Mouse (Mus musculus) left cerebral cortex, adult 8-10 months (tissue): ENCODE measurements around the gene Selenot. TPM values are rescaled to one million over a fixed set of nuclear protein-coding genes. Genes with fewer than 3 reads are reported as not detected.
"Not testable (repeated sequence)": the region's sequence is repeated elsewhere in the genome, so short reads cannot be mapped to it uniquely, and the experiment has no call there.

Experiments used
- DNase-seq, 2 experiments: peaks; one replicate each; pipeline ENCODE4 v3.0.0; 2022; ENCODE audit warnings: low spot score in 2 of 2
- total RNA-seq, 4 experiments: library from RNA; stranded (reverse); gene quantifications; 2 replicates each; pipeline ENCODE4 v1.2.4; 2022

The Selenot gene
- total RNA-seq: 100 to 1,000 TPM; 136 to 142 (median 137) TPM

DNA sequence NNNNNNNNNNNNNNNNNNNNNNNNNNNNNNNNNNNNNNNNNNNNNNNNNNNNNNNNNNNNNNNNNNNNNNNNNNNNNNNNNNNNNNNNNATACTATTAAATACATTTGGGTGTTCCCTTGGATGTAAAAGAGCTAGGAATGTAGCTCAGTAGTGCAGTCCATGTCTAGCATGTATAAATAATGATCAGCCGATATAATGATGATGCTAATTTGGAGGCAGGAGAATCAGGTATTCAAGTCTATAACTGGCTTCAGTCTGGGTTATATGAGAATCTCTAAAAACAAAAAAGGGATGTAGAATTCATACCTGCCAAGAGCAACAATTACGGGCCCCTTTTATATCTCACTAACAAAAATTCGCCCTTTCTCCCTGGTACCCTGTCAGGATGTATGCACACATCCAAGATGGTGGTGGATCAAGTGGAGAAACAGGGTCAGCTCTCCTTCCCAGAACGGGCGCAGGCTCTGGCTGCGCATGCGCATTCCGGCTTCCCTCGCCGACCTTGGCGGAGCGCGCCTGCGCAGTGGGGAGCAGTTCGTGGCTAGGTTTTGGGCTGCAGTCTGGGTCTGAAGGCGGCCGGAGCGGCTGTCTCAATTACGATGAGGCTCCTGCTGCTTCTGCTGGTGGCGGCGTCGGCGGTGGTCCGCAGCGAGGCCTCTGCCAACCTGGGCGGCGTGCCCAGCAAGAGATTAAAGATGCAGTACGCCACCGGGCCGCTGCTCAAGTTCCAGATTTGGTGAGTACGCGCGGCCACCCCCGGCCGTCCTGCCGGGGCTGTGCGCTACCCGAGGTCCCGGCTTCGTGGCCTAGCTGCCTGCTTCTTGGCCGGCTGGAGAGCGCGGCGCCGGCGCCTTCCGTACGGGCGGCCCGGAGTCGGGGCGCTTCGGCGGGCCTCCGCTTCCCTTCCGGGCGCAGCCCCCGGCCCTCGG lies at the start of gene Selenot:
TSS of gene Selenot (plus strand) at position 500 of the 930 bp plus-strand sequence.
- DNase-seq: peak; percentile 93 to 97

DNA sequence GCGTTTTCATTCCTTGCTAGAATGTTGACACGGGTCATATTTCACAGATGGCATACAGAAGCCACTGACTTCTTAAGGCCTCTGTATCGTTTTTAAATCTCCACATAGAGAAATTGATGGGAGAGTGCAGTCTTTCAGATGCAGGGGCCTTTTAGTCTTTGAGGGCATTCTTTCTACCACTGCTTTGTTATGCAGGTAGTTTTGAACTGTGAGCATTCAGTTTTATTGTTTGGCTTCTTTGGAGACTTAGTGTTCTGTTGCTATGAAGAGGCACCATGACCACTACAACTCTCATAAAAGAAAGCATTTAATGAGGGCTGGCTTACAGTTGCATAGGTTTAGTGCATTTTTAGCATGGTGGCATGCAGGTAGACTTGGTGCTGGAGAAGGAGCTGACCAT lies 39.9 kb upstream of the Selenot start:
- DNase-seq: no peak

DNA sequence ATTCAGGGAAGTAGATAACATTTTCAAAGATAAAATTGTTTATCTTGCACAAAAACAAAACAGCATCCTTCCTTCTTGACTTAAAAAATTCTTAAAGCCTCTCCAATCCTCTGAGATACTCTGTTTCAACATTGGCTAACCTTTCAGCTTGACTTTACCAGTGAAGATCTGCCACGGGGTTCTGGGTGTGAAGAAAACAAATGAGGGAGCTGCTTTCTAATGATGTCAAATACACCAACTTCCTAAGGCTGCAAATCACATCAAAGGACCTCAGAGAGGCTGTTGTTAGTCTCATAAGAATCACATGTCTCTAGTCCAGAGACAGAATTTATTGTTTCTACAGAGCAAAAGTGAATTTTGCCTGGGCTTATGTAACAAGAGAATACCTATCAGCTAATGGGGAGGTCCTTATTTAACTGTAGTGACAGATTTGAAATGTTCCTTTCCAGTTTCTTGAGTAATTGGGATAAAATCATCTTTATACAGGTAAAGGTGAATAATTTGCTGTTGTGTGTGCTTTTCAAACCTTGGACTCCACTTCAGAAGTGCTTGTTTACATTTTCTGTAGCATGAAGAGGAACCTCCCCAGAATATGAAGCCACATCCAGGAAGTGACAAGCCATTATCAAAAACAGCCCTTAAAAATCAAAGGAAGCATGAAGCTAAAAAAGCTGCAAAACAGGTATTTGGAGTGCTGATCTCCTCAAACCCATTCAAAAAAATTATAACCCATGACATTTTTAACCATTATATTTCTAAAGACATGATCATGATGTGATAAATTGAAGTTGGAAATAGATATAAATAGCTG lies 24.2 kb upstream of the Selenot start:
- no peak for DNase-seq

DNA sequence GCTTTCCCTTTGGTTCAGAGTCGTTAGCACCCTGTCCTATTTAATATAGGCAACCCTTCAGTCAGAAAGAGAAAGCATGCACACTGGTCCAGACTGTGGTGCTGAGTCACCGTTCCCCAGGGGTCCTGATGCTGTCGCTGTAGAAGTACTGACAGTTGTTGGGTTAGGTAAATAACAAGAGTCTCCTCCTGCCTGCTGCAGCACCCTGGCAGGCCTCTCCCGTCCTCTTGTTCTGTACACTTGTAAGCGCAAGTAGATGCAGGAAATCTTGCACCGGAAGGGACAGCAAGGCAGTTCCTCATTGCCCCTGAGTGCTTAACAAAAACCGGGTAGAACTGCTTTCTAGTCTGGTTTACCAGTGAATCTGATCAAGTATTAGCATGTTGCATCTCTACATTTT lies 19.8 kb upstream of the Selenot start:
- DNase-seq: no peak

DNA sequence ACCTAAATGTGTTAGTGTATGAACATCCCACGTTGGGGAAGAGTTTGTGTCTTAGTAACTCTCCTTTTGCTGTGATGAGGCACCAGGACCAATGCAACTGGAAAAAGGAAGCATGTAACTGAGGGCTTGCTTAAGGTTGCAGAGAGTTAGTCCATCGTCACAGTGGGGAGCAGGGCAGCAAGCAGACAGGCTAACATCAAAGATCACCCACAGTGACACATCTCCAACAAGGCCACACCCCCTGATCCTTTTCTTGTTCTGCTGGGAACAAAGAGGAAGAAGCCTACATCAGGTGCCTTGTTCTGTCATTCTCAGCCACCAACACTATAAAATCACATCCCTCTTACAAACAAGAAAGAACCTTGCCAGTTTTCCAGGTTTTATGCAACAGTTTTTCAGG lies 16.5 kb upstream of the Selenot start:
- no peak for DNase-seq

DNA sequence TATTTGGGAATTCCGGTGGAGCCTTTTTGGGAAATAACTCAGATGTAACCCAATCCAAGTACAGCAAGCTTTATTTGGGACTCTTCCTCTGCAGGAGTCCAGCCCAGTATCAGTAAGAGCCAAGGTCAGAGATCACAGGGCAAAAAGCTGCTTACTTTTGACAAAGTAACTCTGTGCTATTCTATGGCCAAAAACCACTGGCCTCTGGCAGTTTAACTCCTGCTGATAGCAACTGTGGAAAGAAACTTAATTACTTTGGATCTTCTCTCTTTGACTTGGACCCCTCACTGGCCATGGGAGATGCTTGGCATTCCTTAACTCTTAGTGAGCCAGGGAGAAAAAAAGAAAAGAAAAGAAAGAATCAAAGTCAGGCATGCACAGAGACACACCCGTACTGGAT lies 15.0 kb upstream of the Selenot start:
- no peak for DNase-seq

DNA sequence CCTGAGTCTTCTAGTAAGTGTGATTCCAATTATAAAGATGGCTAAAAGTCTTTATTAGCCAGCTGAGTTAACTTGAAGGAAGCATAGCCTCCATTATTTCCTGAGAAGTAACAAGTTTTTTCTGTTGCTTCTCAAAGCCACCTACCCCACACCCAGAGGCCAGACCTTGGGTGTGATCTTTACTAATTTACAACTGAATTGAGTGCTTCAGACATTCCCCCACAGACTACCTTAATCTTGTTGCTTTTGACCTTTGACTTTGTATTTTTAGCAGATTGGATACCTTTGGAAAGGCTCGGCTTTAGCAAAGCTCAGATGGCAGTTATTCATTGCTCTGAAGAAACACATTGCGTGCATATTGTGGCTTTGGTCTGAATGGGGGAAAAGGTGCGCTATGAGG lies 5.6 kb upstream of the Selenot start:
- DNase-seq: no peak

DNA sequence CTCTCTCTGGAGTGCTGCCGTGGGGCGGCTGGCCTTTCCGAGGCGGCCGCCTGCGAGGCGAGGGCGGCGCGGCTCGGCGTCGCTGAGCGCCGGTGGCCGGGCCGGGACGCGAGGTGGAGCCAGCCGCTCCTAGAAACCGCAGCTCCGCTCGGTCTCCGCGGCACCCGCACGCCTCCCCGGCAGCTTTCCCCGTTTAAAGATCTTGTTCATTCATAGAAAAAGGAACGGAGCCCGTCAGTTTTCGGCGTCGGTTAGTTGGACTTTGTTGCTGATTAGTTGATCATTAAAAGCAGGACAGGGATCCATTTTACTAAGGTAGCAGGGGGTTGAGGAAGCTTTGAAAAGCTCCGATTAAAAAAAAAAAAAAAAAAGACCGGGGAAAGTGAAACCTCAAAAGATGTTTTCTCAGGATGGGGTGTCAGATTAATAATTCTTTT lies 649 bp downstream of the Selenot start:
- peak in 1 of 2 experiments; percentile 19 for DNase-seq

DNA sequence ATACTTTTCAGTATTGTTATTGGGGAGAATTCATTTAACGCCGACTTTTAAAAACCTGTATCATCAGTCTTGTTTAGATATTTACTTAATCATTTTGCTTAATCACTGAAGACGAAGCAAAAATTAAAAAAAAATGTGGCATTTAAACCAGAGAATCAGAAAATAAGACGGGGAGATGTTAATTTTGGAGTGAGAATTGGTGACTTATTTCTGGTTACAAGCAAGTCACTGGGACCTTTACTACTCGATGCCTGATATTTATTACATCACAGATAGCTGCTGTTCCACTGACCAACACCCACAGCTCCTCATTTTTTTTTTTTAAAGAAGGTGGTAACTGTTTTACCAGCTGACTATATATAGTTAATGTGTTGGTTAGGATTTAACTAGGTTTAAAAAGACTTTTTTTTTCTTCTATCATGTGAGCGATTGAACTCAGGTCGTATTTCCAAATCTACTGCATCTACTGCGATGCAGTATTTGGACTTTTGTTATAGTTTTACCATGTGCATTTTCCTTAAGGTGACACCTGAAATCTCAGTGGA lies 1.1 kb downstream of the Selenot start:
- DNase-seq: no peak

DNA sequence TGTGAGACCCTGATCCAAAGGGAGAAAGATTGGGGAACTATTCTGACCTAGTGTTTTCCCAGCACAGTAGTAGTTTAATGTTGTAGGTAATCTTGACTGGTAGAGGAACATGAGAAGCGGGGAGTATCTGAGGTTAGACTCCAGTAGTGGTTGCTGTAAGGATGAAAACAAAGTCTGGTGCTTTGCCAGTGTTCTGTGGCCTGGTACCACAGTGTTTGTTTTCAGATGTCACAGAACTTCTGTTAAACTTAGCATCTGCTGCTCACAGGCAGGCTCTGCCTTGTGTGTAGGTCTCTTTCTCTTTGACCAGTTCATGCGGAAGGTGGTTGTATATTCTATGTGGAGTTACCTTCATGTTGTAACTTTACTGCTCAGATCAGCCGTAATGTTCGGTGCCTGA lies 5.1 kb downstream of the Selenot start:
- no peak for DNase-seq

DNA sequence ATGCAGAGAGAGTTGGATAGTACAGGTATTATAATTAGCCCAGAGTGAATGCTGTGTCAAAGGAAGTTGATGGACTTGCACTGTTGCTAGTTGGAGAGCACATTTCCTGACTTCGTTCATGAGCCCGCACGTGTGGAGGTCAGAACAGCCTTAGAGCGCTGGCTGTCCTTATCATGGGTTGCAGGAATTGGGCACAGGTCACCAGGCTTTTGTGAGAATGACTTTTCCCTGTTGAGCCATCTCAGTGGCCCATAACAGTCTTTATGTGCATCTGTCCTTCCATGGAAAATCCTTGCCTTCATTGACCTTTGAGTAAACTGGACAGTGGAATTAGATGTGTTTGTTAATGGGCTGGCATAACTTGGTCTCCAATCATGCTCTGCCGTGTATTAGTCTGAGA lies 5.9 kb downstream of the Selenot start:
- no peak for DNase-seq

DNA sequence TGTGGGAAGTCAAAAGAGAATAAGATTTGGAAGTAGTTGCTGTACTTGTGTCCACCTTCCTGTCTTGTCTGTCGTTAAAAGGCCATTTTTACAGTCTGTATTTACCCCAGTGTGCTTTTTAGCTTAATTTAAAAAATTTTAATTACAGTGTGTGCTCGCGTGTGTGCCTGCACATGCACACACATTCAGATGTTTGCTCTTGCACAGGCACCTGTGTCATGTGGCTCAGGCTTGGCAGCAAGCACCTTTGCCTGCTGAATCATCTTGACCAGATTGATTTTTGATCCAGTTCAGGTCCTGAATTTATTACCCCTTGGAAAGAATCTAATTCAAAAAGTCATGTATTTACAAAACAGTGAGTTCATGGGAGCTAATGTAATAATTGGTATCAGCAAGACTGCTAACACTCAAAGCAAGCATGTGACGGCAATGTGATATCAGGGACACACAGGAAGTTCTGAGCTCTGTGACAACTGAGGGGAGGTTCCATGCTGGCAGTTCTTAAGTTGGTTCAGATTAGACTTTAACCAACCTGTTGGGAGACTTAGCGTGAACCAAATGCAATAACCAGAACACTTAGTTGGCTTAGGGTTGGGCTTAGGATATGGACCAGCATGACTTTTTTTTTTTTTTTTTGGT lies 6.5 kb downstream of the Selenot start:
- DNase-seq: no peak

DNA sequence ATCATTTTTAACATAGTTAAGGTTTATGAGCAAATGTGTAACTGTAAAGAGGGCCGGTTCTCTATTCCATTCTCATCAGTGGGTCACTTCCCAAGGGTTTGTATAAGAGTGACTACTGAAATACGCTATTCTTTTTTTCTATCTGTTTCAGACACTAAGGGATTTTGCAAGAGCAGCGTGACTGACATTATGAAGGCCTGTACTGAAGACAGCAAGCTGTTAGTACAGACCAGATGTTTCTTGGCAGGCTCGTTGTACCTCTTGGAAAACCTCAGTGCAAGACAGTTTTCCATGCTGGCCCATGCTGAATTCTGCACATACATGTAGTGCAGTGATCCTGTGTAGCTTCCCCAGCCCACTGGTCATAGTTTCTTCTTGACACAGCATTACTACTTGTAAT lies 14.1 kb downstream of the Selenot start:
- DNase-seq: not testable (repeated sequence)

DNA sequence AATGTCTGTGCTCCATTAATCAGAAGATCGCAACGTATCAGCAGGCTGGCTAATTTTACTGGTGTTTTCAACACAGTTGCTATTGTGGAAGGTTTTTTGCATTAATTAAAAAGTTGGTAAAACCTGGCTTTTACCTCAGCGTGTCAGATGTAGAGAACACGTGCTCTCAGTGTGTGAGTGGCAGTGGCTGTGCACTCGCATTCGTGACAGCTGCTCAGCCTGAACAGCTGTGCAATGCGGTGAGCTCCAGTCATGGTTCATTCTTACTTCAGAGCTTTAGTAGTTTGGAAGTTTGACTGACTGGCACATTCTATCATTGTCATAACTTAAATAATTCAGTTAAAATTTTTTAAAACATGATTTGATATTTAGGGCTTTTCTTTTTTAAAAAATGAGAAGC lies 16.2 kb downstream of the Selenot start:
- not testable (repeated sequence) for DNase-seq

DNA sequence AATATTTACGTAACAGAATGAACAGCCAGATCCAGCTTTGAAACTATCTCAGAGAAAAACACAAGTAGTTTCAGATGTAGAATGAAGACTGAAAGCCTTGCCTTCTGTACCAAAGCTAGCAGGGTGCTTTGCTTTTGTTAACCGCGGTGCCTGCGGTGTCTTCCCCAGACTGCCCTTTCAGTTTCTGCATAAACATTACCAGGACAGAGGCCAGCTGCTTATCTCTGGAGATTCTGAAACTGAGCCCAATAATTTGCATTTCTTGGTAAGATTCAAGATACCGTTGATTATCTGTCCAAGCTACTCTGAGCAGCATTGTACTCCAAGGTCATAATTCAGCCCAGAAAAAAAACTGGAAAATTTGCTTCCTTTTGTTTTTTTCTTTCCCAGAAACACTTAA lies 17.2 kb downstream of the Selenot start:
- DNase-seq: no peak

DNA sequence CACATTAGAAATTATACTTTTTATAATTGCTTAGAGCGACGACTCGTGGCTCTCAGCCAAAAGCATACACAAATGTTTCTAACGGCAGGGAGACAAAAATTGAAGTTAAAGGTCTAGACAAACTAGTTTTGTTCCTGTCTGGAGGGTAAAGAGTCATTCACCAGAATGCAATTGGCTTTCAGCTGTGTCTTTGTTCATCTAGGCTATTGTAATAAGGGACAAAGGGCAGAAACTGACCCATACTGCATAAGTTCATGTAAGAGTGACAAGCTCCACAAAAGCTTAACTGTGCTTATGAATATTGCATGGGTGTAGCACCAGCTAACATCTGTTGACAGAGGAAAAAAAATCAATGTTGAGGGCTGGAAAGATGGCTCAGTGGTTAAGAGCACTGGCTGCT lies 32.1 kb downstream of the Selenot start:
- no peak for DNase-seq

DNA sequence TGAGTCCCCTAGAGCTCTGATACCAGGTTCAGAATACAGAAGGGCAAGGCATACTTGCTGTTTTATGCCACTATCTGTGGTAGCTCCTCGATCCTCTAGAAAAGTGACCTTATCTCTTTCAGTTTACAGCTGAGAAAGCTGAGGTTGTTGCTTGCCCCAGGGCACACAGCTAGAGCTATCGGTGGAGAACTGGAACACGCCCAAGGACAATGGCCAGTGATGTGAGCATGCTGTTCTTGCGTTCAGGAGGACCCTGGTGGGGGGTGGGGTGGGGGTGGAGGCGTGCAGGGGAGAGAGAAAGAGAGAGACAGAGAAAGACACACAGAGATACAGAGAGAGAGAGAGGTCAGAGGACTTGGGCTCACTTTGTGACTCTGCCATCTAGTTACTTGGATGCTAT lies 33.5 kb downstream of the Selenot start:
- no peak for DNase-seq

DNA sequence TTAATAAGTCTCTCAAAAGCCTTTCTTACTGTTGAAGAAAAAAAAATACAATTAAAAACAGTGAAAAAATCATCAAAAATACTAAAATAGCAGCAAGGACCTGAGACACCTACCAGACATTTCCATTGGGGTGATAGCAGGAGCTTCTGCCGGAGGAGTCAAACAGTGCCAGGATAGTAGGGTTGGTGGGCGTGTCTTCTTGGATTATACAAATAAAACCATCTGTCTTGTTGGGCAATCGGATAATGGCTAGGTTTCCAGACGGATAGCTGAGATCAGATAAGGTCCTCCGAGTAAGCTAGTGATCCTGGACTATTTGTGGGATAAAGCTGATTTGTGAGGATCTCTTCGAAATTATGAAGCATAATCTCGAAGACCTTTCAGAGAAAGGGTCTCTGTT lies 44.6 kb downstream of the Selenot start:
- no peak for DNase-seq

DNA sequence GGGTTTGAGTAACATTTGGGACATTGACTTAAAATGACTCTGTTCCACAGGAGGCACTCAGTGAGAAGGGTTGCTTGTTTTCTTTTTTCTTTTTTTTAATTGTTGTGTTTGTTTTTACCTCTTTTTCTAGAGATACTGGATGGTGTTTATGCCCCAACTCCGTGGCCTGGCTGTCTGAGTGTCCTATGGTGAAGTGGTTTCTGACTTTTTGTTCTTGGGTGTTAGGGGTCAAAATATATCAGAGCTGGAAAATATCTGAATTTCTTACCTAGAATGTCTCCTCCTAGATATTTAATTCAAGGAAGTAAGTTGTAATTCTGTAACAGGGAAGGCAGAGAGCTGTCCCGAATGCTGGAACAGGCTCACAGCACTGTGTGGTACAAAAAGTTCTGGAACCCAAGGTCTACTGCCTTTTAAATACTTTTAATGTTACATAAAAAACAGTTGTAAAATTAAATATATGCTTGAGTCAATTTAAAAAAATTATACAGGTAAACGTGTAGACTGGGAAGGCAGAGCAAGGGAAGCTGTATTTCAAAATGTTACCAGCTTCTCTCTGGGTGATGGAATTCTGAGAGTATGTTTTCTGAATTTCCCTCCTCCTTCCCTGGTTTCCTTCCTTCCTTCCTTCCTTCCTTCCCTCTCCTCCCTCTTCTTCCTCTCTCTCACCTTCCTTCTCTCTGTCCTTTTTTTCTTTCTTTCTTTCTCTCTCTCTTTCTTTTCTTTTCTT lies 46.4 kb downstream of the Selenot start:
- no peak for DNase-seq

DNA sequence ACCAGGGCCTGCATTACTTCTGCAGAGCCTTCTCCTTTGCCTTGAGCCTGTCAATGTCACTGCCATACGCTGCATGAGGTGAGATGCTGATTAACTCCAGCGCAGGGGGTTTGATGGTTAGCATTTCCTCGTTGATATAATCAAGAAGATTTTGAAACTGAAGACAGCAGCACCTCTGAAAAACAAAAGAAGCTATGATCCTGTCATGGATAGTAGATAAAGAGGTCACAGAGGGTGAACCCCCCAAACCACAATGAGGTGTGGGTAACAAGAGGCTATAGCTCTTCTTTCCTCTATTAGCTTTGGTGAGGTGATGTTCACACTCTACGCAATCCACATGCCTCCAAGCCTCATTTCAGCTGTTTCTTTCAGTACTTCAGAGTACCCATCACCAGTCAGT lies 48.5 kb downstream of the Selenot start:
- DNase-seq: no peak

DNA sequence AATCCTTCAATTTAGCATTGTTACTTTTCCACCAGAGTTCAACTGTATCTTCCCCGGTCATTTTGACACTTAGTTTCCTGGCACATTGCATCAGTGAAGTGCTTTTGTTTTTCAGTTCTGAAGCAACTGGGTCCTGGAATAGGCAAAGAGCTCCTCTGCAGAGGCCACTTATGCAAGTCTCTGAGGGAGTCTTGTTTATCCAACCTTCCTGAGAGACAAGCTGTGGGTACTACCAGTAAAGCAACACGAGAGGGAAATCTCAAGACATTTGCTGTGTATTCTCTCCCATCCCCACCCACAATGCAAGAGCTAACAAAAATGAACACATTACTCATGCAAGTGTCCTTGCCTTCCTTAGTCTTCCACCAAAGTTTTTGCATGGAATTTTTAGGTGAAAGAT lies 55.3 kb downstream of the Selenot start:
- DNase-seq: no peak
